Mouse (Mus musculus) activated CD4-positive, CD25-positive, alpha-beta regulatory T cell, adult 4 months (primary cell): ENCODE results near the gene Rufy3. TPM values are rescaled to one million over a fixed set of nuclear protein-coding genes. Genes with fewer than 3 reads are reported as not detected.

Experiments
- ATAC-seq: one replicate; pipeline ENCODE4 v1.8.0; 2017
- polyA plus RNA-seq, 2 experiments: library from polyadenylated mRNA; unstranded; fragments of 100-300 nt; shearing (Covaris generic); gene quantifications; one replicate each; pipeline ENCODE4 v1.2.1; 2017

The Rufy3 gene
- polyA plus RNA-seq, 2 experiments from 2014 or later = 2.6 to 2.9 TPM

DNA sequence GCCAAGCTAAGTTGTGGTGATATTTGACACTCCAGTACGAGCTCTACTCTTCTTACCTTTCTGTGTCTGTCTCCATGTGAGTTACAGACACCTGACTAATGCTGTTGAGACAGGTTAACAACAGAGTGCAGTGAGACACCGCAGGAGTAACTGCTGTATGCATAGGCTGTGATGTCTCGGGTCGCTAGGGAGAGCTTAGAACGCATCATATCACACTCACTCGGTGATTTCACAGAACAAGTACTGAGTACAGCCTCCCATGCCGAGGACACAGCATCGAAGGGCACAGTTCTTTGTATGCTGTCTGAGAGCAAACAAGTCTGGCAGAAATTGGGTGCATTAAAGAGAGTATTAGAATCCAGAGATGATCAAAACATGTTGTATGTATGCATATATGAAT is 65.1 kb downstream of the Rufy3 start:
- ATAC-seq = no peak

DNA sequence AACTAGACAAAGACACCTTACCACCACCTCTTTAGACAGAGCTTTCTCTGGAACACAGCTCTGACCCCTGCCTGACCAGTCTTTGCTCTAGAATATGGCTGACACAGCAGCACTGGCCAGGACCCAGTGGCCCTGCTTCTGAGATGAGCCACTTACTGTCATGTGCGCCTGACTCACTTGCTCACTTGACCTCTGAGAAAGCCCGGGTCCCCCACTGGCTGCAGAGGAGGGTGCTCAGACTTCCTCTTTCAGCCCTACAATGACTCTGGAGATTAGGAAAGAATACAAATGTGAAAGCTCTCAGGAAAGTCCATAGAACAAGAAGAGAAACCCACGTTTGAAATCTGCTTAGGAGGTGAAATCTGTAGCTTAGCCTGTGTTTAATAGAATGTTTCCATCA is 66.0 kb downstream of the Rufy3 start:
- ATAC-seq = no peak

DNA sequence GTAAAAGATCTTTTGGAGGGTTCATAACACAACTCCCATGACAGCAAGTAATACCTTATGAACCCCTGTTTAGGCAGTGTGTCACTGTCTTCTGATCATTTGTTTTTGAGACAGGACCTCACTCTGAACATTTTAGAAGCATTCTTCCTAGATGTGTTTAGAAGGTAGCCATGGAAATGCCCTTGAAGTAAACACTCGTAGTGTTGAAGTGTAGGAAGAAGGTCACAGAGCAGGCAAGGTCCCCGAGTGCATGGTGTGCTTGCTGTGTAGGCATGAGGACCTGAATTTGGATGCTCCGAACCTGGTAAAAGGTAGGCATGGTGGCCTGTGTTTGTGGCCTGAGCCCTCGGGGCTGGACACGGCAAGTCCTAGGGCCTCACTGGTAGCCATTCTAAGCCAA is 66.7 kb downstream of the Rufy3 start:
- ATAC-seq = no peak

DNA sequence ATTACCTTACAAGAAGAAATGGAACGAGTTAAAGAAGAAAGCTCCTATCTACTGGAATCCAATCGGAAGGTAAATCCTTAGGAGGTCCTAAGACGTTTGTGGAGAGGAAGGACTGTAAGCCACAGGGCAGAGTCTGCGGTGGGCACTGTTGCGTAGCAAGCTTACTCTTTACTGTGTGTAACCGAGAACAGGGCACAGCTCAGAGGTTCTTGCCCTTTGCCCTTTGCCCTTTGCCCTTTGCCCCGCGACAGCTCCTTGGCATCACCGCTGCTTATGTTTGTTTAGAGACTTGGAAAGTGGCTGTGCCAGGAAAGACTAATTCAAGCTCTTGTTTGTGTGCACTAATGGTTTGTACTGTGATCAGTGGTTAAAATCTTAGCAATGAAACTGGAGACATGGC is 67.6 kb downstream of the Rufy3 start:
- no peak for ATAC-seq

DNA sequence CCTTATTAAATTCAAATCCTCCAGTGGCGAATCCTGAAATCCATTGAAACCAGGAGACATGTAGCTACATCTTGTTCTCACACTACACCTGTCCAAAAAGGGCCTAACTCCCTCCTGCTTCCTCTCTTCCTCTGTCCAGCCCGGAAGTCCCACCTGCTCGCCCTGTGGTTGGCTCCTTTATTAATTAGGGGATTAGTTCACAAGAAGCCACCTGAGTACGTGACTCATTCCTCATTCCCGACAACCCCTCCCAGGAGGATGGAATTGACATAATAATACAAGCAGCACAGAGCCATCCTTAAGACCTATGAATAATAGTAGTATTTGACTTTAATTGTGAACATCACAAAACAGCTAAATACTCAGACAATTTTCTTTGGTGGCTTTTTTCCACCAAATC is 69.2 kb downstream of the Rufy3 start:
- no peak for ATAC-seq

DNA sequence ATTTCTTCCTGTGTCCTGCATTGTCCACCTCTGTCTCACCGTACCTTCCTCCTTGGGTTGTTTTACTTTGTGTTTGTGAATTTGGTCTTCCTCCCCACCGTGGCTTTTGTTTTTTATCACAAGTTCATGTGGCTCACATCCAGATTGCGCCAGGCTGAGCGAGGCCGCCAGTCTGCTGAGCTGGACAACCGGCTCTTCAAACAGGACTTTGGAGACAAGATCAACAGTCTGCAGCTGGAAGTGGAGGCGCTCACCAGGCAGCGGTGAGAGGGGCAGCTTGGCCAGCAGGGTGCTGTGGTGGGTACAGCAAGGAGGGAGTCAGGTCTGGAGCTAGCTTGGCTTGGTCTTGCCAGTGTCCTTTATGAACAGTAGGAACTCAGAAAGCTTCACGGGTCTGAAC is 77.9 kb downstream of the Rufy3 start:
- ATAC-seq = no peak

DNA sequence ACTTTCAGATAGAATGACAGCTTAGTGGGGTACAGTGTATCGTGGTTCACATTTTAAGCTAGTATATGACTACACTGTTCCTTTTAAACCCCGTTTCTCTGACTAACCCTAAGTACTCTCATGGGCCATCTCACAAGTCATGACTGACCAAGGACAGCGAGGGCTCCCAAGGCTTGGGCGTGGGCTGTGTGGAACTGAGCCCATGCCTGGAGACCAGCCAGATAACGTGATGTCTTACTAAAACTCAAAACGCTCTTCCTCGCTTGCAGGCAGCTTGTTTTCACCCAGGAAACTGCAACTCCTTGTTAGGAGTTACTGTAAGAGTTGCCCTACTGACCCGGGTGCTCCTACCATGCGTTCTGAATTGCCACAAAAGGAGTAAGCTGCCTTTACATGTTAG is 78.7 kb downstream of the Rufy3 start:
- ATAC-seq = no peak

DNA sequence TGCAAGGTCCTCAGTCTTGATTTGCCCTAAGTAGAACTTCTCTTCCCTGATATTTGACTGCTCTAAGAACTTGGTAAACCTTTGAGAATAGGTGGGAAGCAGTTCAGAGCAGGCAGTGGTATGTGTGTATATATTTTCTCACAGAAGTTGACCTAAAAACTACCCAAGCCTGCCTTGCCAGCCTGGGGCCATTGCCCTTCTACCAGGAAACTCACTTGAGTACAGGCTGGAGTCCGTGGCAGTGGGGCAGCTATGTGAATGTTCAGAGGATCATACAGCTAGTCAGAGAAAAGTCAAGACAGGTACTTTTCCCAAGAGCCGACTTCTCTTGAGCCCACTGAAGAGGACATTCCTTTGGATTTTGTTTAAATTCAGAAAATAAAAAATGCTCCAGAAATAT is 80.1 kb downstream of the Rufy3 start:
- ATAC-seq = no peak

DNA sequence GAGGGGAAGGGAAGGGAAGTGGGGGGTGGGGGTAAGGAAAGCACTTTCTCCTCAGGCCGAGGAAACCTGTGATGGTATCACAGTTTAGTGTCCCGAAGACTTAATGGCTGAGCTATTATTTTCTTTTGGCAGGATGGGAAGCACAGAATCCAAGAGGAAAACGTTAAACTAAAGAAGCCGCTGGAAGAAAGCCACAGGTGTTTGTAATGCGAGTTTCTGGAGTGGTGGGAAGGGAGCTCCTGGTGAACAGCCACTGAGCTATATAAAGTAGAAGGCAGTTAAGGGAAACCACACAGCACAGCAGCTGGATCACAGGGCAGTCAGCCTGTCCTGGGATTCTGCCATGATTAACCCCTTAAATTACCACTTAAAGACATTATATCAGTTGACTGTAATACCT is 80.6 kb downstream of the Rufy3 start:
- no peak for ATAC-seq

DNA sequence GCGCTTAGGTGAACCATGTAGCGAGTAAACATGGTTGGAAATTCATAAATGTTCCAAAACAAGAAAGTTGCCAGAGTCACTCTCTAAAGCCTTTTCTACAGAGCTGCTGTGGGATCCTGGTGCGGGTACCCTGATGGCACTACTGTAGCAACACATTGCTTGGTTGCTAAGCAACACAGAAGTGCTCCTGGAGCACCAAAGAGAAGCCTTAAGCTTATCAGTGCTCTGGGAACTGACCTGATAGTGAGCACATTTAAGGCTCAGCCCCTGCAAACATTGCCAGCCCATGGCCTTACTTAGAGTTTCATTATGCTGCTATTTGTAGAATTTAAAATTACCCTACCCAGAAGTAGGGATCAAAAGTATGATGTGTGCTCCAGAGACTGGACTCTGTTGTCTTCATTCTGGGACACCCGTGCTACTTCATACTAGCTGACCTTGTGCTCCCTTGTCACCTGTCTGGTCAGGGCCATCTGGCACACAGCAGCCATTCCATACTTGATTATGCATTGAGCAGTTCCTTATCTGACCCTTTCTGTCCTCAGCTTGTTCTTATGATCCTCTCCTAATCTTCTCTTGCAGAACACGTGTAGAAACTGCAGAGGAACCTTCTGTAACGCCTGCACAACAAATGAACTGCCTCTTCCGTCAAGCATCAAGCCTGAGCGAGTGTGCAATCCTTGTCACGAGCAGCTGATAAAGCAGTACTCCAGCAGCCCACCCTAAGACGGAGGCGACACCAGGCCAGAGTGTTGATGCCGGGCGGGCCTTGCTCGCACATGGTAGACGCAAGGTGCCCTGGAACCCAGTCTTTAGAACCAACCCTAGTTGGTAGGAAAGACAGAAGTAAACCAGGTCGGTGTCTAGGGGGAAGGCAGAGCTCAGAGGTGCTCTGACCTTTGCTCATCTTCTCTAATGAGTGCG is 84.7 kb downstream of the Rufy3 start:
- no peak for ATAC-seq

DNA sequence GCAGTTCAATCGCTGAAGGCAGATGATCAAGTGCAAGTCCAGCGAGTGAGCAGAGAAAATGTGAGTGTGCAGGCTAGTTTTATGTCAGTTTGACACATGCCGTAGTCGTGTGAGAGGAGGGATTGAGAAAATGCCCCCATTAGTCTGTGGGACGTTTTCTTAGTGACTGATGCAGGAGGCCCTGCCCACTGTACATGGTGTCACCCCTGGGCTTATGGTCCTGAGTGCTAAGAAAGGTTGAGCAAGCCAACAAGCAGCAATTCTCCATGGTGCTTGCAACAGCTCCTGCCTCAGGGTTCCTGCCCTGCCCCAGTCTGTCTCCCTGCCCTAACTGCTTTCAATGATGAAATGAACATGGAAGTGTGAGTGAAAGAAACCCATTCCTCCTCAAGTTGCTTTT is 87.7 kb downstream of the Rufy3 start:
- ATAC-seq = no peak

DNA sequence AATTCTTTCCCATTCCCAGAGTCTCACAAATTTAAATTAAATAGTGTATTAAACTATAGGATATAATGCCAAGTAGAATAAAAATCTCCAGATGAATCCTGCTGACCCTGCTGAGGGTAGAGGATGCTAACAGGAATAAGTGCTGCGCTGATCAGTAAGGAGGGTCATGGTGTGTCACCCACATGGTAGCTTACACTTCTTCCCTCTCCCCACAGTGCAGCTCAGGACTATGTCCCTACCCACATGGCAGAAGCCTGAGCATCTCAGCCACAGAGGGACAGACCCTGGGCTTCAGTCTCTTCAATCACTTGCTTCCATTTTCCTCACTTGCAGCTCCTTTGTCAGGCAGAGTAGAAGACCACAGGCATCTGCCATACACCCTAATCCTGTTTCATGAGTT is 93.0 kb downstream of the Rufy3 start:
- ATAC-seq = no peak

DNA sequence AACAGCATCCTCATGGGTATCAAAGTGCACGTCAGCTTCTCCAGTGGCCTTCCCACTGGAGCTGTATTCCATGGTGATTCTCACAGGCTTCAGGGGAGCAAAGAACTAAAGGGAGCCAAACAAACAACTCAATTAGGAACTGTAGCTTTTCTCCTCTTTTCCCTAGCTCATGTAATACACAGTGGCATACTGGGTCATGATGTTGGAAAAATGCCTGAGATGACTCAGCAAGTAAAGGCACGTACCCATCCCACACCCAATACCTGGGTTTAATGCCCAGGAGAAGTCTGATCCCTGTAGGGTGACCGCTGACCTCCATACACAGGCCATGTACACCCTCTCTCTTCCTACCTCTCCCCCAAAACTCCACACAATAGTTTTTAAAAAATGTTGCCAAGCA is 98.3 kb downstream of the Rufy3 start:
- ATAC-seq = no peak

DNA sequence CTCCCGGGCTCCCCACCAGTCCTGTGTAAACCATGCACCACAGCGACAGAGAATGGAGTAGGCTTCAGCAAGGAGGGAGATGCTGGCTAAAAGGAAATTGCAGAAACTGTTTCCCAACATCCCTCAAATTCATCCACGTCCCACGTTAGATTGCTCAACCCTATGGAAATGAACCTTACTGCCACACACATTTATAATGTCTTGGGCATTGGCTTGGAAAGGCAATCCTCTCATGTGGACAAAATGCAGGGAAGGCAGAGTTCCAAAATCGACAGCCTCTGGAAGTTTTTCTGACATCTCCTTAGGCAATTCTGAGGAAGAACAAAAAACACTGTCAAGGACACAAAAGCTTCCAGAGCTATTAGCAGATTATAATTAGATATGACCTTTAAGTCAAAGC is 99.0 kb downstream of the Rufy3 start:
- no peak for ATAC-seq

DNA sequence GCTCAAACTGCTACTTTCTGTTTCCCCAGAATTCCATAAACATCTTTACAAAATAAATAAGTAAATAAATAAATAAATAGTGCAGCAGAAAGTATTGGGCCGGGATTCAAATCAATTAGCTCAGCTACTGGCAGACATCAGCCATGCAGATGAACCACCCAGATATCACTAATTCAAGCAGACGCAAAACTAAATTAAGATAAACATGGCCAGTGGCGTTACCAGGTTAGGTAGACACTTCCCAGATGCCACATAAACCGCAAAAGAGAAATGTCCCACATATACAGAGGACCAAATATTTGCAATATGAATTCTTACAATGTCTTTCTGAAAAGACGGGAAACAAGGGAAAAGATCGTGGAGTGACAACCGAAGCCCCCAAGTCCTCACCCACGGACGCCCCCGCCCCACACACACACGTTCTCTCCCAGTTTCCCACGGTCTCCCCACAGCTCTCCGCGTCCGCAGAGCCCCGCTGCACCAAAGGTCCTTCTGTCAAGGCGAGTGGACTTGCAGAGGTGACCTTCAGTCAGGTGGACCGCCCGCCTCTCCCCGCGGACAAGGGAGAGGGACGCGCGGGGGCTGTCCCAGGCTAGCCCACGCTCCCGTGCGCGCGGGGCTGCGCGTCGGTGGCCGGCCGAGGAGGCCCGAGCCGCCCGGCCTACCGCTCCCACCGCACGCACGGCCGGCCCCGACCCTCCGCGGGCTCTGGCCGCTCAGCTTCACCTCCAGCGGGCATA is 110.0 kb downstream of the Rufy3 start:
- ATAC-seq = no peak

DNA sequence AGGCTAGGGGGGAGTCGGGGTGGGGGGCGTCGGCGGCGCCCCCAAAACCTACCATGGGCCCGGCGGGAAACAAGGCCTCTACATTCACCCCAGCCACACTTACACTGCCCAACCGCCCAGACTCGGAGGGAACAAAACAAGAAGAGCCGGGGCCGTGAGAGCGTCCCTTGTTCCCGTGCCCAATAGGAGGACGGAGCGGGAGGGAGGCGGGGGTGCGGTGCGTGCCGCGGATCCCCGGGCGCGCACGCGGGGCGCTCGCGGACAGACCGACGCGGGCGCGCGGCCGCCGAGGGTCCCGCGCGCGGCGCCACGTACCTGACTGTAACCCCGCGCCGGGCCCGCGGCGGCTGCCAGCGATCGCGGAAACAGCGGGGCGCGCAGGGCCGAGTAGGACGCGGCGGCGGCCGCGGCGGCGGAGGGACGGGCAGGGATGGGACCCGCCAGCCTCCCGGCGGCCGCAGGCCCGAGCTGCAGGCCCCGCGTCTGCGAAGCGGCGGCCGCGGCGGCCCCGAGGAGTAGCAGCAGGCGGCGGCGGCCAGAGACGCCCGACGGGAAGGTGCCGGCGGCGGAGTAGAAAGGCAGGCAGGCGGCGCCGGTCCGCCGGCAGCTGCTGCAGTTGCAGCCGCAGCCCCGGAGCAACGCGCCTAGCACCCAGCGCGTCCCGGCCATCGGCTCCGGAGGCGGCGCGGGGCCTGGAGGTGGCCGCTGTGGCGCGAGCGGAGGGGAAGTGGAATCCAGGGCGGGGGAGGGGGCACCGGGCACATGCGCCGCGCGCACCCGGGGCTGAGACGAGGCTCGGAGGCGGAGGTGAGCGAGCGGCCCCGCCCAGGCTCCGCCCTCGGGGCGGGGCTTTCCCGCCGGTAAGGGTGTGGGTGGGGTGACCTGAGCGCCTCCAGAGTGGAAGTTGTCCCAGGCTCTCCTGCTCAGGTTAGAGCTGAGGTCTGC is 110.9 kb downstream of the Rufy3 start, which contains the start of gene Grsf1:
TSS of gene Grsf1 (minus strand) at position 729 of the 945 bp plus-strand sequence.
- peak; percentile 86 for ATAC-seq

DNA sequence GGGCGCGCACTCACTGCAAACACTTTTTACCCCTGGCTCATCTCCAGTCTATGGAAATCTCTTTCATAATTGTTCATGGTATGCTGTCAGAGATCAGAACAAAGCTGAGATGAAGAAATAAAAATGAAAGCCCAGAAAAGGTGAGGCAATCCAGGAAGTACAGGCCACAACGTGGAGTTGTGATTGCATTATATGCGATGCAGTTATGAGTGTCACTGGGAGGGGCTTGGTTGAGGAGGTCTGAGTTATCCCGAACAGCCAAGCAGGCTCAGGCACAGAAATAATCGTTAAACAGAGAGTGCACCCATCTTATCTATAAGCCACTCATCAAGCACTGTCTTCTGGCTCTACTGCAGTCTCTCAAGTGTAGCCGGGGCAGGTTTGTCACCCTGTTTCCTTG is 114.1 kb downstream of the Rufy3 start:
- ATAC-seq = no peak

DNA sequence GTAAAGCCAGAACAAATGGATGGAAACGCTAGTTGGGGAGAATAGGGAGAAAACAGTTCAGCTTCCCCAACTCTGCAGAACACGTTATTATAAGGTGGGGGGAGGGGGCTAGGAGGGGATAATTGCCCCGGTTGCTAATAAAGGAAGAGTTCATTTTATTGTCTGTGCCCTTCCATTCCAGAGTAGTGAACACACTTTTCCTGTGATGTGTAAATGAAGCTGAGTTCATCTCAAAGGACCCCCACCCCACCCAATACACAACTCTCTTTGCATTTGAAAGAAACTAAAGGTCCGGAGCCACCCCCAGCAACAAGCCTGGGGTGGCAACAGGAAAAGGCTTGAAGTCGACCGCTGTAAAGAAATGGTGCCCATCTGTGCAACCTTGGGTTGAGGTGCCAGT is 114.5 kb downstream of the Rufy3 start:
- no peak for ATAC-seq

DNA sequence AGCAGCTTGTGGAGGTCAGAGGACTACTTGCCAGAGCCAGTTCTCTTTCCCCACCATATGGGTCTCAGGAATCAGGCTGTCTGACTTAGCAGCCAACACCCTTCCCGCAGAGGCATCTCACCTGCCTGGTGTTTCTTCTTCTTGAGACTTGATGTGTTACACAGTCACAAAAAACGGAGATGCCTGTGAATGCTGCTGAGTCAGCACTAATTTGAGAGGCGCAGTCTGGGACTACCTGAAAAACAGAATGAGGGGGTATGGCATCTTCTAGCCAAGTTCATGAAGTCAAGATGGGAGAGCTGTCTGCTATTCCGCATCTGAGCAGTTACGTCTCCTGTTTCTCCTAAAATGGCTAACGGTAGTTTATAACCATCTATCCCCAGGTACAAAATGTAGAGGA is 115.7 kb downstream of the Rufy3 start:
- no peak for ATAC-seq

DNA sequence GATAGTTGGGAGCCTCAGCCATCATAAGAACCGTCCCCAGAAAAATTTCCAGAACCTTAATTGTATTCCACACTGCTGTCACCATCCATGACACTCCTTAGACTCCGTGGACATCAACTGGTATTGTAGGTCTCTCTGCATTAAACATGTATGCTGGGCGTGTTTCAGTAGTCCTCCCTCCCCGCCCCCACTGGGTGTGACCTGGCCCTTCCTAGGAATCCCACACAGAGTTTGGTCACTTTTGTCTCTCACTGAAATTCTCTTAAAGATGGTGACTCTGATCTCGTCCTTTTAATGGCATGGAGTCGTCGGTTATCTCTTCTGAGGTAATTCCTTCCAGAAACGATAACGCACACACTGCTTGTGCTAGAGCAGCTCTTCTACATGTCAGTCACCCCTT is 118.9 kb downstream of the Rufy3 start:
- ATAC-seq = no peak

DNA sequence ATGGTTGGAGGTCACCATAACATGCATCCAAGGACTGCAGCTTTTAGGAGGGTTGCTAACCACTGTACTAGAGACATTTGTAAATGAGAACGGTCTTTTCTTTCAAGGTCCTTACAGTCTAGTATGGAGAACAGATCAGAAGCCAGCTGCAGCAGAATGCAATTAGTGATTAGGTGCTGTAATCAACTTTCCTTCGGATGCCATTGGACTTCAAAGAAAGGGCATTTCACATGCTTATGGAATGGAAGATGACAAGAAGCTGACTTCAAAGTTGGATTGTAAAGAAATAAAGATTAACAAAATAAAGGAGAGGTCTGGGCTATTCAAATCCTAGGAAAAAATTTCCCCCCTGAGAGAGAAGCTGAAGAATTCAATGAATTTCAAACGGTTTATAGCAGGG is 119.4 kb downstream of the Rufy3 start:
- ATAC-seq = no peak

DNA sequence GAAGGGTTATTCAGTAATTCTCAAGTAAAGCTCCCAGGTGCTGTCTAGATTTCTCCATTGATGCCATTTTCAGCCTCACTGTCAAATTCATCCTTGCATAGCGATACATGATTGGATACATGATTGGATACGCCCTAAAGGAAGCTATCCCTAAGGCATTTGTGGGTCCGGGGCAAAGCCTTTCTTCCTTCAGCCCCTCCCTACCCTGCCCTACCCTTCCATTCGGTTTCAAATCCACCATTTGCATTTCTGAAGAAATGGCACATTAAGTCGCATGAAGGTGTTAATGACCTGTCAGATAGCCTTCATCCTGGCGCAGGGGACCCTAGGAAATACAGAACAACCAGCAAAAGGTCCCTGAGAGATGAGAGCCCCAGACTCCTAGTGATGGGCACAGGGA is 120.5 kb downstream of the Rufy3 start:
- no peak for ATAC-seq

DNA sequence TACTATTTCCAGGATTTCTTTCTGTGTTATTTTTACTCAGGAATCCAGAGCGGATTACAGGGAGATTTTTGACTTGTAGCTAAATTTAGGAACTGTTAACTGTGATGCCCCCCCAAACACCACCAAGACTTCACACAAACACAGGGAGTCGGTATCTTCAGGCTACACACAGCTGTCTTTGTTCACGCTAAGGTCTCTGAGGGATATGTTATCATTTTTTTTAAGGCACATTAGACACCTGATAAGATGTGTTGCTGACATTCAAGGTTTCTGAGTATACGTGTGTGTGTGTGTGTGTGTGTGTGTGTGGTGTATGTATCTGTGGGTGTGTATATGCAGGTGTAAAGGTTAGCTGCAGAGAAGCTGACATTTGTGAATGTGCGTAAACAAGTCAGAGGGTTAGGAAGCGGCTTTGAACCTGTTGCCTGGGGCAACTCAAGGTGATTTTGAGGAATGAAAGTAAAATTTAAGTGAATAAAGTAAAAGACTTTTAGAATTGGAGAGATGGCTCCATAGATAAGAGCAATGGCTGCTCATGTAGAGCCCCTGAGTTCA is 121.0 kb downstream of the Rufy3 start:
- ATAC-seq = no peak
